Mouse (Mus musculus) forebrain, postnatal 0 days (tissue): Measurements from ENCODE around the gene Plcb4. TPM values are rescaled to one million over a fixed set of nuclear protein-coding genes. Genes with fewer than 3 reads are reported as not detected.

Source experiments
- ATAC-seq: fragments of 200-750 bp; cut with Nextera tagmentation; 2 replicates; pipeline ENCODE4 v1.8.0; 2017; ENCODE audit warnings: mild to moderate bottlenecking, moderate library complexity
- DNase-seq: peaks from one replicate; pipeline ENCODE4 v3.0.0-alpha.2; 2015
- H3K27ac ChIP-seq: fragments of 300-500 bp; sonication (generic); 2 replicates; pipeline ENCODE4 v1.5.1; 2014; ENCODE audit warnings: low read depth, mild to moderate bottlenecking, antibody characterized with exemption, low read length, moderate library complexity, mixed read lengths
- H3K27me3 ChIP-seq: fragments of 300-500 bp; sonication (generic); 2 replicates; pipeline ENCODE4 v1.6.1; 2014; ENCODE audit warnings: mild to moderate bottlenecking, low read length, mixed read lengths; ENCODE audit not compliant: insufficient read depth
- H3K36me3 ChIP-seq: fragments of 300-500 bp; sonication (generic); 2 replicates; pipeline ENCODE4 v1.6.1; 2014; ENCODE audit warnings: mild to moderate bottlenecking, moderate library complexity; ENCODE audit not compliant: insufficient read depth
- H3K4me1 ChIP-seq: fragments of 300-500 bp; sonication (generic); 2 replicates; pipeline ENCODE4 v1.6.1; 2014; ENCODE audit warnings: antibody characterized with exemption; ENCODE audit not compliant: insufficient read depth
- H3K4me2 ChIP-seq: fragments of 300-500 bp; sonication (generic); 2 replicates; pipeline ENCODE4 v1.6.1; 2014; ENCODE audit warnings: low read depth, mild to moderate bottlenecking, moderate library complexity
- H3K4me3 ChIP-seq: fragments of 300-500 bp; sonication (generic); 2 replicates; pipeline ENCODE4 v1.5.1; 2014; ENCODE audit warnings: low read depth, low read length, mixed read lengths
- H3K9ac ChIP-seq: fragments of 300-500 bp; sonication (generic); 2 replicates; pipeline ENCODE4 v1.6.1; 2014; ENCODE audit warnings: mild to moderate bottlenecking
- H3K9me3 ChIP-seq: fragments of 300-500 bp; sonication (generic); 2 replicates; pipeline ENCODE4 v1.6.1; 2016; ENCODE audit warnings: low read length
- CTCF ChIP-seq: sonication (generic); IDR thresholded peaks from 2 replicates; pipeline ENCODE4 v1.5.1; 2016; ENCODE audit warnings: antibody characterized with exemption, control low read depth, low read depth
- WGBS: fragments of 180-500 bp; shearing (Covaris S2); extraction: QIAGEN DNeasy Blood & Tissue Kit; methylation state at CpG from one replicate; pipeline ENCODE4 v1.1.7; 2014; 5-methylcytosine and 5-hydroxymethylcytosine counted together
- polyA plus RNA-seq: library from polyadenylated mRNA; unstranded; fragments of >200 nt; fragmentation: Nextera tagmentation; extraction: Ambion mirVana; gene quantifications from 2 replicates; pipeline ENCODE4 v1.2.1, GENCODE M21; 2015
- total RNA-seq: library from RNA; depleted of rRNA; stranded (reverse); fragments of >200 nt; gene quantifications from 2 replicates; pipeline ENCODE4 v1.2.3, GENCODE M21; 2014; rRNA removed

The Plcb4 gene
- total RNA-seq (32.1 and 39.7 TPM in 2 replicates), polyA plus RNA-seq (5.5 and 15.5 TPM in 2 replicates)

GRCm38 (mm10) chr2:135658486-135659390 is at the start of gene Plcb4:
Gene Plcb4, plus strand, starts transcription at chr2:135659011.
- DNase-seq, result peak; percentile 84
- WGBS, result under 1% methylated on average over 61 of the region's 71 CpGs
- Histone ChIP-seq H3K36me3 (no peaks in the 10 kb centered on the region), H3K4me1 (0 out of 2 replicates have a peak, but pooled peaks cover 4% of the 10 kb centered on the region), H3K27me3 (no peaks in the 10 kb centered on the region), H3K27ac (peak within 1 kb of the TSS; percentile 95), H3K9me3 (no peaks in the 10 kb centered on the region), H3K4me3 (peak within 1 kb of the TSS; percentile 83), H3K9ac (peak within 1 kb of the TSS; percentile 79), H3K4me2 (peak within 1 kb of the TSS; percentile 70)
- ATAC-seq, result peak; percentile 93
- 0 out of 2 replicates have a peak, but pooled peaks have one; percentile 5 for TF ChIP-seq CTCF

- Histone ChIP-seq H3K4me3 (no peak overlapping the region), H3K9ac (no peak overlapping the region), H3K9me3 (no peaks in the 10 kb centered on the region), H3K4me1 (no peaks in the 10 kb centered on the region), H3K36me3 (no peaks in the 10 kb centered on the region), H3K27me3 (no peaks in the 10 kb centered on the region), H3K4me2 (no peak overlapping the region), H3K27ac (no peak overlapping the region)
- DNase-seq (no peak), ATAC-seq (no peak)
- no peak for TF ChIP-seq CTCF
- 11% methylated on average over 4 of the region's 4 CpGs for WGBS
Observed at GRCm38 (mm10) chr2:135614651-135615261, 44.1 kb upstream of the Plcb4 start.

GRCm38 (mm10) chr2:135616090-135616489 is 42.7 kb upstream of the Plcb4 start:
- Histone ChIP-seq H3K4me3 (no peak overlapping the region), H3K4me1 (no peaks in the 10 kb centered on the region), H3K36me3 (no peaks in the 10 kb centered on the region), H3K9ac (no peak overlapping the region), H3K9me3 (no peaks in the 10 kb centered on the region), H3K27ac (no peak overlapping the region), H3K4me2 (no peak overlapping the region), H3K27me3 (no peaks in the 10 kb centered on the region)
- 83% methylated on average over 1 of the region's 1 CpGs for WGBS
- TF ChIP-seq CTCF, result no peak
- DNase-seq (no peak), ATAC-seq (no peak)

- no peaks in the 10 kb centered on the region for H3K9me3 ChIP-seq
- H3K27me3 ChIP-seq, result no peaks in the 10 kb centered on the region
- no peak overlapping the region for H3K9ac ChIP-seq
- H3K36me3 ChIP-seq, result no peaks in the 10 kb centered on the region
- no peak overlapping the region for H3K4me2 ChIP-seq
- no peak overlapping the region for H3K4me3 ChIP-seq
- TF ChIP-seq CTCF, result no peak
- DNase-seq, result no peak
- no peaks in the 10 kb centered on the region for H3K4me1 ChIP-seq
- ATAC-seq, result no peak
- H3K27ac ChIP-seq, result no peak overlapping the region
Observed at GRCm38 (mm10) chr2:135618551-135618950, 40.3 kb upstream of the Plcb4 start.

- H3K27me3 ChIP-seq, result no peaks in the 10 kb centered on the region
- 39% methylated on average over 2 of the region's 2 CpGs for WGBS
- H3K4me3 ChIP-seq, result no peak overlapping the region
- DNase-seq (peak; percentile 71), ATAC-seq (peak; percentile 50)
- H3K27ac ChIP-seq, result no peak overlapping the region
- no peaks in the 10 kb centered on the region for H3K9me3 ChIP-seq
- no peak for TF ChIP-seq CTCF
- H3K9ac ChIP-seq, result no peak overlapping the region
- H3K4me2 ChIP-seq, result no peak overlapping the region
- no peaks in the 10 kb centered on the region for H3K36me3 ChIP-seq
- no peaks in the 10 kb centered on the region for H3K4me1 ChIP-seq
Observed at GRCm38 (mm10) chr2:135619956-135620355, 38.9 kb upstream of the Plcb4 start.

- no peak for TF ChIP-seq CTCF
- Histone ChIP-seq H3K4me1 (no peaks in the 10 kb centered on the region), H3K27ac (no peak overlapping the region), H3K9me3 (no peaks in the 10 kb centered on the region), H3K4me2 (no peak overlapping the region), H3K27me3 (no peaks in the 10 kb centered on the region), H3K4me3 (no peak overlapping the region), H3K9ac (no peak overlapping the region), H3K36me3 (no peaks in the 10 kb centered on the region)
- 70% methylated on average over 2 of the region's 2 CpGs for WGBS
- DNase-seq (no peak), ATAC-seq (no peak)
Observed at GRCm38 (mm10) chr2:135627821-135628220, 31.0 kb upstream of the Plcb4 start.

GRCm38 (mm10) chr2:135637227-135637626 is 21.6 kb upstream of the Plcb4 start:
- H3K9ac ChIP-seq, result no peak overlapping the region
- WGBS, result 94% methylated on average over 2 of the region's 2 CpGs
- H3K36me3 ChIP-seq, result no peaks in the 10 kb centered on the region
- no peak for DNase-seq
- no peak overlapping the region for H3K4me3 ChIP-seq
- H3K4me1 ChIP-seq, result no peaks in the 10 kb centered on the region
- no peak for TF ChIP-seq CTCF
- H3K27me3 ChIP-seq, result no peaks in the 10 kb centered on the region
- ATAC-seq, result no peak
- 0 out of 2 replicates have a peak, but pooled peaks cover under 1% of the 10 kb centered on the region for H3K9me3 ChIP-seq
- no peak overlapping the region for H3K27ac ChIP-seq
- no peak overlapping the region for H3K4me2 ChIP-seq
